Mouse (Mus musculus) spleen, adult 18-20 months (tissue): ENCODE results near the gene Scarb2.

Experiments used
- DNase-seq, 2 experiments: peaks; one replicate each; pipeline ENCODE4 v3.0.0; 2022; ENCODE audit warnings: mixed read lengths in 2 of 2

Gene Scarb2

DNA sequence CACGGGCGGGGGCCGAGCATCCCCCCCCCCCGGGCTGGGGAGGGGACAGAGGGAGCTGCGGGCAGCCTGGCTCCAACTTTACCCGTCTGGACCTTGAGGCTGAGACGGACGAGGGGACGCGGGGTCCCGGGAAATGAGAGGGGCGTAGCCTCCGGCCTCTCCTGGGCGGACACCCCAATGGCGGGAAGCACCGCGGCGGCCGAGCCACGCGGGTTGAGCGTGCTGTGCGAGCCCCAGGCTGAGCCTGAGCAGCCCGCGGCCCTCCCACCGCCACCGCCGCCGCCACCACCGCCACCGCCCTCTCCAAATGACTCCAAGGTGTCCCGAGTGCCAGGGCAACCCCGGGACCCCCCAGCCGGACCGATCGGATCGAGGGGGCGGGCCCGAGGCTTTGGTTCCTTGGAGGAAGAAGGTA, 72.1 kb downstream of the Scarb2 start:
- no peak for DNase-seq

DNA sequence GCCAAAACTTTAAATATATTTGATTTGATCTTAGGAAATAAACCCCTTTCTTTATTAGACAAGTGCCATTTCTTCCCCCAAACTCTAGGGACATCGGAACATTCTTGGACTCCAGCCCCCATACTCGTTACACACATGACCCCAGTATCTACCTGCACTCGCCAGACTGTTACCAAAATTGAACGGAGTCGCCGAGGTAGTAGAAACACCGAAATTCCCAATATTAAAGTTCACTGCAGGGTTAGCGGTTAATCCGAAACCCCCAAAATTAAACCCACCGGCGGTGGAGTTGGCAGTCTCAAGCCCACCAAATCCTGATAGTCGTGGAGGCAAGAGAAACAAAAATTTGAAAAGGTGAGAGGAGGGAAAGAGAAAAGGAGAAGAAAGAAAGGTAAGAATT, 72.6 kb downstream of the Scarb2 start:
- no peak for DNase-seq

DNA sequence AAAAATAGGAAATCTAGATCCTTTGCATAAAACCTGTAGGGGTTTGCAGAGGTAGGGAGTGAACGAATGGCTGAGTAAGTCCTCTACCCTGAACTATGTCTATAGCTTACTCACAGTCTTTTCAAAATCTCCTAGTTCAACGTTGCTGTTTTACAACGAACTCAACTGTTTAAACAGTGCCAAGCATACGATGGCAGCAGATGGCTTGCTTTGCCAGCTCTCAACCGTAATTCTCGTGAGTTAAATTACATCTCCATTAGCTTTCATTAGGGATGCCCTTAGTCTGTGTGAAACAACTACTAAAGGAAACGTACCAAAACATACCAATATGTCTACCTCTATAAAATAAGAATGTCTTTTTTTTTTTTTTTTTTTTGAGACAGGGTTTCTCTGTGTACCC, 75.0 kb downstream of the Scarb2 start:
- no peak for DNase-seq

DNA sequence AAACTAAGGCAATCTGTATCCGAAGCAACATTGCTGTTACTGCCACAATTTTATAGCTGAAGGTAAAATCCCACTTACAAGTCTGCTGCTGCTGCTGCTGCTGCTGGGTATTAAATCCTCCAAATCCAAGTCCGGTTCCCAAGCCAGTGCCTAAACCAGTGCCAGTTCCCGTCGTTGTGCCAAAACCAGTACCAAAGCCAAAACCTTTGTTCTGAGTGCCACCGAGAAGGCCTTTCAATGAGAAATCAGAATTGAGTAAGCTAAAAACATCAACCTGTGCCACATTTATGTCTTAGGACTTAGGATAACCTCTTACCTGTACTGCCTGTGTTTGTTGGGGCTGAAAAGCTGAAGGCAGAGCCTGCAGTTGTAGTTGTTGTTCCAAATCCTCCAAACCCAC, 75.9 kb downstream of the Scarb2 start:
- DNase-seq = no peak

DNA sequence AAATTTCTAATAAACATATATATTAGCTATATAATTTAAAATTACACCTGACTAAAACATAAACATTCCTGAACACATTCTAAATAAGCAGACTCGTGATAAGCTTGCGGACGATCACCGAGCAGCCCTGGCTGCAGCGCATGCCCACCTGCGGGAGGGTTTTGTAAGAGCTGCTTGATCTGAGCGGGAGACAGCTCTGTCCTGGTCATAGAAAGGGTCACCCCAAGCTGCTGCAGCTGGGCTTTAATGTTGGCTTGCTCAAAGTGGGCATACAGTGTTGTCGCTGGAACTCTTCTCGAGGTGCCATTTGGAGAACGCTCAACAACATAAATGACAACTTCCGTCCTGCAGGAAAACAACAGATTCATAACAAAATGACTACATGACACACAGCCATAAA, 82.5 kb downstream of the Scarb2 start:
- no peak for DNase-seq

DNA sequence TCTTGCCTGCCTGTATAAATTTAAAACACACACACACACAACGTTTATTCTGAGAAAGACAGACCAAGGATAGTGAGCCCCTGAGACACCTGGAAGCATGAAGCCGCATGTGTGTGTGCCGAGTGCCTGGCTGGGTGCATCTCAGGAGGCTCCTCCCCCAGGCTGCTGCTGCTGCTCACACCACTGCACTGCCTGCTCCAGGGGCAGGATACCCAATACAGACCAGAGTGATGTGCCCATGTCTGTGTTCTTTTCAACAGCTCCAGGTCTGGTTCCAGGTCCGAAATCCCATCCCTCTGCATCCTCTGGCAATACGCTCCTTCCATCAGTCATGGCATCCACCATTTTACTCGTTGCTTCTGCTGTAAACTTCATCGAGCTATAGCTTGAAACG, 92.7 kb downstream of the Scarb2 start:
- DNase-seq = no peak

DNA sequence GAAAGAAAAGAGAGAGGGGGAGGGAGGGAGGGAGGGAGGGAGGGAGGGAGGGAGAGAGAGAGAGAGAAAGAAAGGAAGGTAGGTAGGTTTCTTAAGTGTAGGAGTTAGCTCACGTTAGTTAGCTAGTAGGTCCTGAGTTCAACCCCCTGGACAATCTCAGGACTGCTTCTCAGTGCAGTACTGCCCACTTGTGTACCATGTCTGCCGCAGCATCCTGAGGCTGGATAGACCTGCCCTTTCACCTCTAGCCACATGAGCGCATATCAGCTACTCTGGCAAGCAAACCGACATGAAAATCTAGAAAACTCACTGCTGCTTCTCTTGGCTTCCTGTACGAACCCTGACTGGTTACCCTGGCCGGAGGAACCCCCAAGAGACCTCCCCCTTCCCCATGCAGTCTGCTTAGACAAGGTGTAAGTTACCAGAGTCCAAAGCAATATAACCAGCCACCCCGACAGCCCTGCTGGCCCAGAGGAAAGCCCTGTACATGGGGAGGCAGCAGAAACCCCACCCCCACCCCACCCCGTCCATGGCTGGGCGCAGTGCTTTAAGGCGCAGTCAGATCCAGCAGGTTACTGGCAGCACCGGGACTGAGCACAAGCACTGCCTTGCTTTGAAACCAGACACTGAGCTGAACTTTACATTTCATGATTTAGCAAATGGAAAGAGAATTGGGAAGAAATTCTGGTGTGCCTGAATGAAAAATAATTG, 93.2 kb downstream of the Scarb2 start:
- no peak for DNase-seq

DNA sequence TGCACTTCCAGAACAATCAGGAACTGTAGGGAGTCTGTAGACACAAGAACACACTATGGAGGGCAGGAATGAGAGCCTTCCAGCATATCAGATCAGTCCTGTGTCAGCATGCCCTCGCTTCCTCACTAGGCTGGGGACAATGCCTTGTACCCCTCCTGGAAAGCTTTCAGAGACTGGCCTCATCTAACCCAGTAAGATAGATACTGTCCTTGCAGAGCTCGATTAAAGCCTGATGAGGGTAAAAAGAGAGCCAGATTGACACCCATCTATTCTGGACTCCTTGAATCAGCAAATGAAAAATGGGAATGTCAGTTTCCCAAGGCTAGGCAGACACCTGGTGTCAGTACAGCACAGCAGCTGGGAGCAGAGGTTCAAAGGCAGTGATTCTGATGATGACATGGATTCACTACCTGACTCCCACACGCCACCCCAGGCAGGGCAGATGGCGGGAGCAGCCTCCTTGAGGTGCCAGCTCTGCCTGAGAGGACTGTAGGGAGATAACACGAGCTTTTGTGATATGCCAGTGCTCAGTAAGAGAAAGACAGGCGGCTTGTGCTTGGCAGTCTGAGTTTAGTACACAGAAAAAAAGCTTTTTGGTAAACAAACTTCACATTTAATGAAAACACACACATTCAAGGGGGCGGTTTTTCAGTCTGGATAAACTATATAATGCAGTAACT, 95.0 kb downstream of the Scarb2 start:
- no peak for DNase-seq

DNA sequence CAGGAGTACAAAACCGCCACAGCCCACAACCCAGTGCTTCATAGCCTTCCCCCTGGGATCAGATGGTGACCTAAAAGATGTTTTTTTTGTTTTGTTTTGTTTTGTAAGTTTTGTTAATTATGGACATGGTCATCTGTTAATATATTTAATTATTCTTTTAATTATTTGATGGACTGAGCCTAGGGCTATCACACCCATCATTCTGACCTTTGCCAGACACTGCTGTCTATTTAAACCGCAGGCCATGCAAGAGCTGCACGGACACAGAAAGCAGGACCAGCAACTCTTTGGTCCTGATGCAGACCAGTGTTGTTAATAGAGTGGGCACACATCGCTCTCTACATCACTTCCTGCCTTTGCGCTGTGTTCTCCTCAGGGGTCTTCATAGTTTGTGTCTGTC, 96.1 kb downstream of the Scarb2 start:
- no peak for DNase-seq

DNA sequence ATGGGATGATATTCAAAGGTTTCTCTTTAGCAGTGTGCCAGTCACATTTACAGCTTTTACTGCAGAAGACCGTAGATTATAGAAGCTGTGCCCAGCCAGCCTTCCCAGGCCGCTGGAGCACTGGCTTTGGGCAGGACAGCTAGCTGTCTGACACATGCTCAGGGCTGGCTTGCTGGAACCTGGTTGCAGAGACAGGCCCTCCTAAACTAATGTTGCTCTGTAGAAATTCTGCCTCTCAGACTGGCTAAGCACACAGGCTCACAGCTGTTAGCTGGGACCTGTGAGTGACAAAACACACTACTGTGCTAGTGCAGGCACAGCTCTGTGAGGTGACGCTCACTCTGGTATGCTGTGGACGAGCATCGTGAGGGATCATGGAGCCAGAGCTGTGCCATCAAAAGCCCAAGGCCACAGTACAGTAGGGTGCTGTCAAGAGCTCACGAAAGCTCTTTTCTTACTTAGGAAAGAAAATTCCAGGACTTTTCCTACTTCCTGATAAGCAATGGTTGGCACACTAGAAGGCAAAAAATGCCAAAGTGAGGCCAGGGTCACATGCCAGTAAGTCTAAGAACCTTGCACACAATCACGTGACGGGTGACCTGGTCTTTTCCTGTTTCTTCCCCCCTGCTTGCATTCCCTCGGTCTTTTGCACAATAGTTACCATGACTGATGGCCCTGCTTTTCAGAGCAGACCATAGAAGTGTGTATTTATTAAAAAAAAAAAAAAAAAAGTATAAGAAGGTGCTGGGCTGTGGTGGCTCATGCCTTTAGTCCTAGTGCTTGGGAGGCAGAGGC, 97.1 kb downstream of the Scarb2 start:
- DNase-seq = no peak

DNA sequence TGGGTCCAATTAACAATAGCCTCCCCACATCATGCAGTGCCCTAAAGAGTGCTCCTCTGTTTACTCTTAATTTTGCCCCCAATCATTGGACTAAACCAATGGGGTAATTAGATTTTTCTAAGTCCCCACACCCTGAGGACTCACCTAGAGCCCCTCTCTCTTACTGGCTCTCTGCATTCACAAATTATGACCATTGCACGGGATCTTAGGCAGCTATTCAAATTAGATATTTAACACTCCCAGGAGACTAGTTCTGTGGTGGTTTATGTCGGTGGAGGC, 102.3 kb downstream of the Scarb2 start:
- DNase-seq = no peak

DNA sequence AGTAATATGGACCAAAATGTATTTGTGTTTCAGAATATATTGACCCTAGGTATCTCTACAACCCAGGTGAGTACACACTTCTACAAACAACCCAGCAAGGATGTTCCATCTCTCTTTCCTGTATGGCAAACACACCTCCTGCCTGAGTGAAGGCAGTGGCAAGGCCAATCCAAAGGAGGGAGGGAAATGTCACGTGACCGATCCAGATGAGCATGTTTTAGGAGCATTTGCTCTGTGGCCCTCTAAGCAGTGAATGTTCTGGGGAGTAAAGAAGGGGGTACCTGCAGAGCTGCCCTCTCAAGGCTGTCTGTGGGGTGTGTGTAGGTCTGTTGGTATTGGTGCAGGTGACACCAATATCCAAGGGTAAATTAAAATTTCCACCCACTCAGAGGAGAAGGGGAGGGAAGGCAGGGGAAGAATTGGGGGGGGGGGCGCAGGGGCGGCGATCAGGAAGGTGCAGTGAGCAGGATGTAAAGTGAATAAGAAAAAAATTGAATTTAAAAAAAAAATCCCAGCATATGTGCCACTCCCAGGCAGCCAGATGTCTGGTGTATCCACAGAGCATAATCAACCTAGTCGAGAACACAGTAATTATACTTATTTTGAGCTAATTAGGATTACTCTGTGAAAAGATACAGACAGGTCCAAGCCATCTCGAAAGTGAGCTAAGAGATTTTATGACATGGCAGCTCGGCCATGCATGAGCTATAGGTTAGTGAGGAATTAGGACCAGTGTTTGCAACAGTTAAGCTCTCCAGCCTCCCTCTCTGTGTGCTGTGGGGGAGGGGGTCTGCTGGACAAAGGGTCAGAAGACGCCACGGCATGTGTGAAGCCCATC, 102.9 kb downstream of the Scarb2 start:
- no peak for DNase-seq

DNA sequence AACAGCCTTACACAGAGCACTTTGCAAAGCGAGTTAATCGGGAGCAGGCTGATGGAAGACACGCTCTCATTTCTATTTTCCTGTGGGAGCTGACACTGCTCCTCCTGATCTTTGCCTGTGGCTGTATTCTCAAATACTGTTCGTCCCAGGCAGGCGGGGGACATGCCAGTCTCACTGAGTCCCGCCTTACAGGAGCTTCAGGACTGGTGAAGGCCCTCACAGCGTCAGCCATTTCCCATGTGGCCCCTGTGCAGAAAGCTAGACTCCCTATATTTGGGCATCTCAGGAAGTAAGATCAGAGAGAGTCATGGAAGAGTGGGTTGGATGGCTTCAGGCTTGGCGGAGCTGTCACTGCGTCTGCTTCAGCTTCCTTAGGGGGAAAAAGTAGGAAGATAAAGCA, 103.8 kb downstream of the Scarb2 start:
- DNase-seq = no peak

DNA sequence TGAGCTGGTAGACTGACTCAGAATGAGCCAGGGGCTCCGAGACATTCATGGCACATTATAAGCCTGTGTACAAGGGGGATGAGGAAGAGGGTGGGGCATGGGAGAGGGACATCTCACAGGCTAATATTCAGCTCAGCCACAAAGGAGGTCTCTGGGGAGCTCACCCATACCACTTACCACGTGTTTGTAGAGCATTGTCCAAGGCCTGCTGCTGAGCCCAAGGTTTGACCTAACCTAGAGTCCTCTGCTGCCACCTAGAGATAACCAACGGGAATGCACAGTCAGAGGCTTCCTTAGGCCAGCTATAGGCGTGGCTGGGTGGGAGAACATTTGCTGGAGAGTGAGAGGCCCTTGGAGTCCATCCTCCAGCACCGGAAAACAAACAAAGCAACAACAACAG, 108.5 kb downstream of the Scarb2 start:
- DNase-seq = peak; percentile 31 to 72

DNA sequence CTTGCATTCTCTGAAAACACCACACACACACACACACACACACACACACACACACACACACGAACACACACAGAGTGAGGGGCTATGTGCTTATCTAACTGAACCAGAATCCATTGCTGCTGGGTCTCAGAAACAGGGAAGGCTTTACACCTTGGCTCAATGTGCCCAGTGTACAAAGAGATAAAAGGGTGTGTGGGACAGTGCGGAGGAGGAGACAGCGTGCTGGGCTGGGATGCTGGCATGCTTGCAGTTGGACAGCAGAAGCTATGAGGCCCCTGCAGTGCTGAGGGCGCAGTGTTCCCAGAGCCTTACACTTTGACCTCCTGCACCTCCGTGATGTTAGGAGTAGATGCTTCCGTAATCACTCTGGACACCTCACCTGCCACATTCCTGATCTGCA, 110.2 kb downstream of the Scarb2 start:
- no peak for DNase-seq

DNA sequence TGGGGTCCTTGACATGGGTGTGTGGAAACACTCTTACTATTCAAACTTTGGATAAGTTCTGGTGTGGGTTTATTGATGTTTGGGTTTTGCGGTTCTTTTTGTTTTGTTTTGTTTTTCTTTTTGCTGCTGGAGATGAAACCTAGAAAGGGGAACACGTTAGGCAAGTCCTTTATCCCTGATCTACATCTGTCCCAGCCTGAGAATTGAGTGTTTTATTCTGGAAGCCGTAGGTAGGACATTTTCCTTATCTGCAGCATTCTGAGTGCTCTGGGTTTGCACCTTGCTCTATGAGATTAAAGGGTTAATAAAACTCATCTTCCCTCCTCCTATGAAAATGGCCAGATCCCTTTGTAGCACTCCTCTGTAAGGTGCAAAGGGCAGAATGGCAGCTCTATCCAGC, 110.9 kb downstream of the Scarb2 start:
- no peak for DNase-seq

DNA sequence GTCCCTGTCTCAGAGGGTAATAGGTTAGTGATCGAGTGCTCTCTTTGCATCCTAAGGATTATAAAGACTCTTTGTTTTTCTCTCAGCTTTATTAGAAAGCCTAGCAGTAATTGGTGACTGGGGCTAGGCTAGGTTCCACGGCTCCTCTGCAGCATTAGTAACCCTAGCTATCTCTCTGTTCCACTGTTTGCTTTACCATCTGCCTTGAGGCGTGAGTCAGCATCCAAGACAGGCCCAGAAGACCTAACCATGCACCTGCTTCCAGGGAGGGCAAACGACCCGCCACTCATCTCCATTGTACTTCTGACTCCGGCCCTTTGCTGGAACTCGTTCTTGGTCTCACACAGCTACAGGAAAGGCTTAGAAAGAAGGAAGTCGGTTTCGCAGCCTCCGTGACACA, 112.8 kb downstream of the Scarb2 start:
- DNase-seq = no peak

DNA sequence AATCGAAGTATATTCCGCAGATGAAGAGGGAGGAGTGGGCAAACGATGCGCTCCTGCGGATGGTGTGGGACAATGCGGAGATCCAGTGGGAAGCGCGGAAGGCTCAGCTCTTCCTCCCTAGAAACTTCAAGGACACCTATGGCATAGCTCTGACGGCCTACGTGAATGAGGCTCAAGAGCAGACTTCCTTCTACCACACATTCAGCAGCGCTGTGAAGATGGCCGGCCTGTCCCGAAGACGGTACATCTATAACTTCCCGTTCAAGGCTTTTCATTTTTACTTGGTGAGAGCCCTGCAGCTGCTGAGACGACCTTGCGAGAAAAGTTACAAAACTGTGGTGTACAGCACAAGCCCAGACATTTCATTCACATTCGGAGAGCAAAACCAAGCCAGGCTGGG, 114.1 kb downstream of the Scarb2 start:
- no peak for DNase-seq
